Mouse (Mus musculus) bone marrow, adult 2 months (tissue): Measurements from ENCODE around the gene Siglec1.

ENCODE experiments used
- CTCF ChIP-seq: fragments of 200-500 bp; IDR thresholded peaks from 2 replicates; pipeline ENCODE4 v1.5.1; 2011; ENCODE audit warnings: low read length, control low read depth; ENCODE audit not compliant: control insufficient read depth, insufficient read depth
- POLR2A ChIP-seq: fragments of 200-500 bp; IDR thresholded peaks from 2 replicates; pipeline ENCODE4 v1.6.1; 2011; ENCODE audit warnings: low read depth, mild to moderate bottlenecking, control low read depth, low read length, borderline replicate concordance; ENCODE audit not compliant: control insufficient read depth

GRCm38 (mm10) chr2:131090852-131091251, 4.3 kb upstream of the Siglec1 start:
- TF ChIP-seq POLR2A (no peak), CTCF (no peak)
